Mouse (Mus musculus) embryonic facial prominence, embryonic 14.5 days (tissue): ENCODE measurements around the gene Nsmce3. TPM values are rescaled to one million over a fixed set of nuclear protein-coding genes. Genes with fewer than 3 reads are reported as not detected.

Experiments
- ATAC-seq: fragments of 200-750 bp; cut with Nextera tagmentation; 2 replicates; pipeline ENCODE4 v1.8.0; 2017; ENCODE audit warnings: low read depth, moderate number of reproducible peaks, moderate TSS enrichment
- DNase-seq: peaks from one replicate; pipeline ENCODE4 v3.0.0-alpha.2; 2015; ENCODE audit warnings: low spot score
- H3K27ac ChIP-seq: fragments of 300-500 bp; sonication (generic); replicated peaks from 2 replicates; pipeline ENCODE4 v1.5.1; 2014; ENCODE audit warnings: low read depth, mild to moderate bottlenecking, low read length, moderate library complexity
- H3K27me3 ChIP-seq: fragments of 300-500 bp; sonication (generic); replicated peaks from 2 replicates; pipeline ENCODE4 v1.6.1; 2014; ENCODE audit warnings: low read length; ENCODE audit not compliant: control insufficient read depth, insufficient read depth
- H3K36me3 ChIP-seq: fragments of 300-500 bp; sonication (generic); 2 replicates; pipeline ENCODE4 v1.6.1; 2014; ENCODE audit warnings: low read length, mixed read lengths; ENCODE audit not compliant: control insufficient read depth, insufficient read depth
- H3K4me1 ChIP-seq: fragments of 300-500 bp; sonication (generic); 2 replicates; pipeline ENCODE4 v1.6.1; 2014; ENCODE audit warnings: antibody characterized with exemption, low read length; ENCODE audit not compliant: control insufficient read depth, insufficient read depth
- H3K4me2 ChIP-seq: fragments of 300-500 bp; sonication (generic); 2 replicates; pipeline ENCODE4 v1.6.1; 2014; ENCODE audit warnings: low read depth, mild to moderate bottlenecking, low read length, moderate library complexity, mixed read lengths
- H3K4me3 ChIP-seq: fragments of 300-500 bp; sonication (generic); 2 replicates; pipeline ENCODE4 v1.5.1; 2014; ENCODE audit warnings: low read depth, mild to moderate bottlenecking, low read length
- H3K9ac ChIP-seq: fragments of 300-500 bp; sonication (generic); 2 replicates; pipeline ENCODE4 v1.6.1; 2014; ENCODE audit warnings: low read depth, mild to moderate bottlenecking, low read length, moderate library complexity, mixed read lengths
- H3K9me3 ChIP-seq: fragments of 300-500 bp; sonication (generic); 2 replicates; pipeline ENCODE4 v1.6.1; 2016; ENCODE audit warnings: low read length; ENCODE audit not compliant: control insufficient read depth
- WGBS: fragments of 180-500 bp; shearing (Covaris S2); extraction: QIAGEN DNeasy Blood & Tissue Kit; methylation state at CpG from one replicate; pipeline ENCODE4 v1.1.7; 2014; 5-methylcytosine and 5-hydroxymethylcytosine counted together
- polyA plus RNA-seq: library from polyadenylated mRNA; unstranded; fragments of >200 nt; fragmentation: Nextera tagmentation; extraction: Ambion mirVana; gene quantifications from 2 replicates; pipeline ENCODE4 v1.2.1, GENCODE M21; 2014

The Nsmce3 gene
- polyA plus RNA-seq, 1 experiment from 2014 or later: 11.4 TPM

GRCm38 (mm10) chr7:64855389-64855927, 17.3 kb downstream of the Nsmce3 start:
- no peaks in the 10 kb centered on the region for H3K9me3 ChIP-seq
- WGBS: 65% methylated on average over 5 of the region's 10 CpGs
- no peaks in the 10 kb centered on the region for H3K4me1 ChIP-seq
- peak; percentile 87; the same call in 1 of the 2 replicates for ATAC-seq
- no peak overlapping the region for H3K9ac ChIP-seq
- peak overlapping the region; percentile 48; the same call in 1 of the 2 replicates for H3K4me2 ChIP-seq
- DNase-seq: peak; percentile 82
- H3K36me3 ChIP-seq: no peaks in the 10 kb centered on the region
- no peak overlapping the region; the same call in 1 of the 2 replicates for H3K27ac ChIP-seq
- H3K4me3 ChIP-seq: no peak overlapping the region; the same call in 1 of the 2 replicates
- no peaks in the 10 kb centered on the region for H3K27me3 ChIP-seq

GRCm38 (mm10) chr7:64850791-64851190, 22.0 kb downstream of the Nsmce3 start:
- no peaks in the 10 kb centered on the region for H3K36me3 ChIP-seq
- WGBS: 38% methylated on average over 3 of the region's 3 CpGs

GRCm38 (mm10) chr7:64847366-64847899, 25.4 kb downstream of the Nsmce3 start:
- Histone ChIP-seq H3K27me3 (no peaks in the 10 kb centered on the region), H3K9ac (no peak overlapping the region), H3K4me2 (no peak overlapping the region), H3K4me1 (no peaks in the 10 kb centered on the region), H3K36me3 (no peaks in the 10 kb centered on the region), H3K27ac (no peak overlapping the region), H3K4me3 (no peak overlapping the region), H3K9me3 (no peaks in the 10 kb centered on the region)
- WGBS: 78% methylated on average over 5 of the region's 5 CpGs
- DNase-seq: no peak
- no peak for ATAC-seq

More at GRCm38 (mm10) chr7:64850791-64851190, 22.0 kb downstream of the Nsmce3 start:
- no peak overlapping the region for H3K4me2 ChIP-seq
- ATAC-seq: no peak
- no peak overlapping the region for H3K27ac ChIP-seq
- no peaks in the 10 kb centered on the region for H3K4me1 ChIP-seq
- H3K27me3 ChIP-seq: no peaks in the 10 kb centered on the region
- no peak overlapping the region for H3K4me3 ChIP-seq
- H3K9ac ChIP-seq: no peak overlapping the region
- no peaks in the 10 kb centered on the region for H3K9me3 ChIP-seq
- peak; percentile 70 for DNase-seq

- Histone ChIP-seq H3K4me1 (no peaks in the 10 kb centered on the region), H3K4me2 (no peak overlapping the region), H3K36me3 (no peaks in the 10 kb centered on the region), H3K27me3 (no peaks in the 10 kb centered on the region), H3K27ac (no peak overlapping the region), H3K9me3 (no peaks in the 10 kb centered on the region), H3K9ac (no peak overlapping the region), H3K4me3 (no peak overlapping the region)
- no peak for ATAC-seq
- DNase-seq: peak; percentile 63
- WGBS: 67% methylated on average over 3 of the region's 3 CpGs
Measured at GRCm38 (mm10) chr7:64846061-64846460, 26.7 kb downstream of the Nsmce3 start.

GRCm38 (mm10) chr7:64840946-64841659, 31.7 kb downstream of the Nsmce3 start:
- Histone ChIP-seq H3K36me3 (no peaks in the 10 kb centered on the region), H3K4me3 (no peak overlapping the region), H3K27ac (no peak overlapping the region), H3K9me3 (no peaks in the 10 kb centered on the region), H3K4me2 (no peak overlapping the region), H3K9ac (no peak overlapping the region), H3K4me1 (peaks cover 15% of the 10 kb centered on the region), H3K27me3 (no peaks in the 10 kb centered on the region)
- DNase-seq (peak; percentile 14), ATAC-seq (no peak; the same call in 1 of the 2 replicates)
- 40% methylated on average over 10 of the region's 10 CpGs for WGBS

- Histone ChIP-seq H3K9me3 (peaks cover under 1% of the 10 kb centered on the region; the same call in 1 of the 2 replicates), H3K27ac (no peak overlapping the region), H3K4me2 (peak overlapping the region; percentile 56), H3K9ac (no peak overlapping the region), H3K27me3 (no peaks in the 10 kb centered on the region), H3K4me3 (no peak overlapping the region), H3K36me3 (no peaks in the 10 kb centered on the region), H3K4me1 (peaks cover 15% of the 10 kb centered on the region)
- DNase-seq (no peak), ATAC-seq (no peak)
- 67% methylated on average over 1 of the region's 1 CpGs for WGBS
Measured at GRCm38 (mm10) chr7:64840576-64840895, 32.3 kb downstream of the Nsmce3 start.

- Histone ChIP-seq H3K9me3 (peaks cover 6% of the 10 kb centered on the region; the same call in 1 of the 2 replicates), H3K4me3 (peak overlapping the region; percentile 24), H3K27me3 (no peaks in the 10 kb centered on the region), H3K4me2 (peak overlapping the region; percentile 56), H3K9ac (peak overlapping the region; percentile 49), H3K36me3 (no peaks in the 10 kb centered on the region), H3K27ac (no peak overlapping the region; the same call in 1 of the 2 replicates), H3K4me1 (peaks cover 15% of the 10 kb centered on the region)
- WGBS: 2% methylated on average over 21 of the region's 21 CpGs
- ATAC-seq: peak; percentile 94
- DNase-seq: peak; percentile 94
Measured at GRCm38 (mm10) chr7:64839801-64840575, 32.8 kb downstream of the Nsmce3 start.

- no peaks in the 10 kb centered on the region for H3K36me3 ChIP-seq
- peaks cover 15% of the 10 kb centered on the region for H3K4me1 ChIP-seq
- H3K27me3 ChIP-seq: no peaks in the 10 kb centered on the region
- no peak for DNase-seq
- WGBS: 65% methylated on average over 2 of the region's 2 CpGs
- H3K27ac ChIP-seq: no peak overlapping the region
- ATAC-seq: no peak; the same call in 1 of the 2 replicates
- no peak overlapping the region for H3K4me3 ChIP-seq
- no peak overlapping the region for H3K9ac ChIP-seq
- H3K4me2 ChIP-seq: peak overlapping the region; percentile 56
- H3K9me3 ChIP-seq: peaks cover 6% of the 10 kb centered on the region; the same call in 1 of the 2 replicates
Measured at GRCm38 (mm10) chr7:64839281-64839680, 33.5 kb downstream of the Nsmce3 start.
